Mouse (Mus musculus) cerebellum, postnatal 36 days (tissue): ENCODE results near the gene Ctnnb1.
A peak's percentile ranks its signal among the peaks of the same experiment; 100 is the strongest.
"Not testable (repeated sequence)": the region's sequence is repeated elsewhere in the genome, so short reads cannot be mapped to it uniquely, and the experiment has no call there.

ENCODE experiments used
- DNase-seq, 2 experiments: peaks; one replicate each; pipeline ENCODE4 v3.0.0; 2021 to 2022; ENCODE audit warnings: mixed read lengths in 2 of 2

Ctnnb1 gene

DNA sequence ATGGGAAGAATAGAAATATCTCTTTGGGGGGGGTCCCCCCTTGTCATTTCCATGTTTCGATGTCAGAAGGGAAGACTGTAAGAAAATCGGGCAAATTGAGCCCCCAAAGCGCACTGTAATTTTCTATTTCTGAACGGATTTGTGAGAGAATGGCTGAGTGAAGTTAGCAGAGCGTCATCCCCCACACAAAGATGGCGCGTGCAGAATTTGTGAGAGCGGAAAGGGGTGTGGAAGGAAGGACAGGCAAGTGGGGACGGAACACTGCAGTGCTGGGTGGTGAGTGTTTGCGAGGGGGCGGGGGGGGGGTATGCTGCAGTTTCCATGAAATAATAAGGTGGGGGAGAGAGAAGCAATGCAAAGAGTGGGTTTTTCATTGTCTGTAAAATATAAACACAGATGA lies at the start of gene Ctnnb1:
Gene Ctnnb1, plus strand, starts transcription at position 136 of the 400 bp plus-strand sequence.
- no peak for DNase-seq

DNA sequence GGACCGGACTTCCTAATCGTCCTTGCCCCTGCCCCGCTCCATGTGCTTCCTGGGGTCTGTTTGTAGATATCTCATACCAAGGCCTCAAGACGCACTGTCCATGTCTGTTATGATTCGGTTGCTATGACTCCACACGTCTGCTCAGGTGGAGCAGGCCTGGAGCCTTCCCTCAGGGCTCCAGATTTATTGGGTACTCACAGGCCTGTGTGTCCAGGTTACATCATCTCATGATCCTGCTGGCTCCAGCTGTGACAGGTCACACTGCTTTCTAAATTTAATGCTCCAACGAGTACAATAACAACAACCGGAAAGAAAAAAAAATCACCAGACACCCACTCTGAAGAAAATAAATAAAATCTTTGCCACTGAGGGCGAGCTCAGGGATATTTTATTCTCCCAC lies 48.7 kb upstream of the Ctnnb1 start:
- no peak for DNase-seq

DNA sequence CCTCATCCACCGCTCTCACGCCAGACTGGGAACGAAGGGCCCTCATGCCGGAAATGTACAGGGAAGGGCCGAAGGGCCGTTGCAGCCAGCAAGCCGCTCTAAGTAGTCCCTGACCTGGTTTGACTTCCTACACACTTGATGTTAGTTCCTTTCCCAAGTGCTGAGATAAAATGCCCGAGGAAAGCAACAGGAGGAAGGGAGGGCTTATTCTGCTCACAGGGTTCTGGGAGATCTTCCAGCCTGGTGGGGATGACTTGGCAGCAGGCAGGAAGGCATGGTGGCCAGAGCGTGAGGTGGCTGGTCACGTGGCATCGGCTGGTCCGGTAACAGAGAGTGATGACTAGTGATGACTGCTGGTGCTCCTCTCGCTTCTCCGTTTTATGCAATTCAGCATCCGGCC lies 47.9 kb upstream of the Ctnnb1 start:
- DNase-seq: peak; percentile 44 to 47

DNA sequence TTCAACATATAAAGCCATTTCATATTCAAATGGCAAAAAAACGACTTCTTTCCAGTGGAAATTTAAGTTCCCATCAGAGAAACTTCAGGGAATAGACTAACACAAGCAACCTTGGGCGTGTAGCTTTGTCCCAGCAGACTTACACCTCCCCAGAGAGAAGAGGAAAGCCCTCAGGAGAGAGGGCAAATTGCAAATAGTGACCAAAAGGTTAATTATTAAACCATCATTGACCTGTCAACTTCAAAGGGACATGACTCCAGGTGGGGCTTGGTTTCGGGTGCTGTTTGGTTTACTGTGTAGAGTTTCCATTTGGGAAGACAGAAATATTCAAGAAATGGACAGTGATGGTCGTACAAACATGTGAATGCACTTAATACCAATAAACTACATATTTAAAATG lies 47.2 kb upstream of the Ctnnb1 start:
- no peak for DNase-seq

DNA sequence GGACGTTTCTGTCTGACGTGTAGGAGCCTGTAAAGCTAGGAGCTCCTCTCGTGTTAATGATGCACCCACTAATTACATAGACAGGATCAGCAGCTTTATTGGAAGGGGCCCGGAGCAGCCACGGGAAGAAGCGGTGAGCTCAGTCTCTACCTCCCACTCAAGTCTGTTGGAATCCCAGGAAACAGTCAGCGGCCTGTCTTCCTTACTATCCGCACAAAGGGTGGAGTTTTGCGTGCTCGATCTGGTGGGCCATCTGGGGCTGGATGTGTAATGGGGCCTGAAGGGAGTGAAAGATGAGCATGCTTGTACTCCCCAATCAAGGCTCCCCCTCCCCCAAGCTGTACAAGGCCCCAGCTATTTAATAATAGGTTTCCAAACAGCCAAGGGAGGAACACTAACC lies 44.3 kb upstream of the Ctnnb1 start:
- no peak for DNase-seq

DNA sequence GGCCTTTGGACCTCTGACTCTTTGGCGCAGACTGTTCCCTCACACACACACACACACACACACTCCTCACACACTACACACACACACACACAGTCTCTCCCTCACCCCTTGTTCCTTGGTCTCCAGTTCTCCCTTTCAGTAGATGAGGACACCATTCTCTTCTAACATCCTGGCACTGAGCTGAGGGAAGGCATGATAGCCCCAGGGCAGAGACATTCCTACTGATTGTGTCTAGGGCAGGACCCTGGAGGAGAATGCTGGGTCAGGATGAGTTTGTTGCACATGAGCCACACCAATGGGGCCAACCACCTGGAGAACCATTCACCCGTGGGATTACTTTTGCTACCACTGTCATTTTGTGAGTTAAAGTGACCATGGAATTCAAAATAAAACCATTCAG lies 41.4 kb upstream of the Ctnnb1 start:
- DNase-seq: no peak

DNA sequence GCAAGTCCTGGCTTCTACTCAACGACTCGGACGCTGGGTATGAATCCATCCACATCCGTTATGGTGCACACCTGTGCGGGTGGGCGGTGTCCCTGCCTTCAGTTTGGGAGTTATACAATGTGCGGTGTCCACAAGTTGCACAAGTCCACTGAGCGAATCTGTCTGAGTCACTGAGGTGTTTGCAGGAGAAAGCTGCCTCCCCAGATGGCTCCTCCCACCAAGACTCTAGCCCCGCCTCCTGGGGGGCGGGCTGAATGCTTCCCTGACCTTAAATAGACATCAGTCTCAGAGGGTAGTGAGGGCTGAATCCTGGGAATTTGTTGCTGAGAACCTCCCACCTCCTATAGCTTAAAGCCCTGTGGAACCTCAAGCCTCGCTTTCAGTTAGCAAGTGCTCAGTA lies 35.6 kb upstream of the Ctnnb1 start:
- no peak for DNase-seq

DNA sequence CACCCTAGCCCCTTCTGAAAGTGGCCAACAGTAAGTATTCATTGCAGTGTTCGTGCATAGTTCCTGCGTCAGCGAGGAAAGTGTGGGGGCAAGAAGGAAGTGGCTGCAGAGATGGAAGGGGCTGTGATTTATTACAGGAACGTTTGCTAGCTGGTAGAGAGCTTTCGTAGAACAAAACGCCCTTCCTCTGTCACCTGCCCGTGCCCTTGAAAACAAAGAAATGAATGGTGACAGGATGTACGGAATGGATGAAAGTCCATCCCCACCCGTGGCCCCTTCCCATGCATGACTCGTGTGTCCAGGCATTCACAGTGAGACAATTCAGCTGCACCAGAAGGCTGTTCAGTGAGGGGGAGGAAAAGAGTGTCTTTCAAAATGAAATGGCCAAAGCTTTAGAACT lies 35.0 kb upstream of the Ctnnb1 start:
- DNase-seq: no peak

DNA sequence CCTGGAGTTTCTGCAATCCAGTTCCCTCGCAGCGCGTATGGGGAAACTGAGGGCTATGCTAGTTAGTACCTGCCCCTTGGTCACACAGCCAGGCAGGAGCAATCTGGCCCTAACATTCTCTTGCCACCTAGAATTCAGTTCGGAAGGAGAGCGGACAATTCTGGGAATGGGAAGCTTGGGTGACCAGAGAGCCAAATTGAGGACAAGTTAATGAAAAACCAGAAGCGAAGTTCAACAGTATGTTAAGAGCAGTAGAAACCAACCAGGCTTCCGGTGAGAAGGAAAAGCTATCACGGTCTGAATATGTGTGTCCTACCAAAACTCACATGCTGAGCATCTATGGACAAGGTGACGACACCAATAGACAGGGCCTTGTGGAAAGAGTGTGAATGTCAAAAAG lies 34.6 kb upstream of the Ctnnb1 start:
- DNase-seq: no peak

DNA sequence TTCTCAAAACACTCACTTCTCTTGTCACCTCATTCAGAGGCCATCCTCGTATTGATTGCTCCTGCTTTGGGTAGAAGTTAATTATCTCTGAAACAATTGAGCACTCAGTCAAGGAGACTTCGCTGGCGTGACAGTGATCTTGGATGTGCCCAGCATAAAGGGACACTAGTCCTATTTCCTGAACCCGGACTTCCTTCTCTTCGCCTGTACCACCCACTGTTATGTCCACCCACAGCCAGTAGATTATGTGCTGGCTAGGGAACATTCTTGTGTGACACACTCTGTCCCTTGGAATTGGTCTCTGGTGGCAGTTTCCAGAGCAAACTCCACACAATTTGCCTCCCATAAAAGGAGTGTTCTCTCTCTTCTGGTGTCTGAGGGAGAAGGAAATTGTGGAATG lies 32.5 kb upstream of the Ctnnb1 start:
- no peak for DNase-seq

DNA sequence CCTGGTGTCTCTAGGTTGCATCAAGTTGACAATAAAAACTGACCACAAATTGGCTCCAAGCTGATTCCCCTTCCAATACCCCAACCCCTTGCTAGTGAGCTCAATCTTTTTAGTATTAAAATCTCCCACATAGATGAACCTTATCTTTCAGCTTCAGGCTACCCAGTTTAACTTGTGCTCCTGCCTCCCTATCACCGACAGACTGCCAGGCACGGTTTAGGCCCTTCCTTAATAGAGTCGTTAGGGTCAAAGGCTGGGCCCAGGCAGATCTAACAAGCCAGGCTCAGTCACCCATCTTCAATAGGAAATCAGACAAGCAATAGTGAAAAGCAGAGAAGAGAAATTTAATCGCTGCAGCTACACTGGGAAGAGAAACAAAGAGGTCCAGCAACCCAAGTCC lies 31.7 kb upstream of the Ctnnb1 start:
- DNase-seq: no peak

DNA sequence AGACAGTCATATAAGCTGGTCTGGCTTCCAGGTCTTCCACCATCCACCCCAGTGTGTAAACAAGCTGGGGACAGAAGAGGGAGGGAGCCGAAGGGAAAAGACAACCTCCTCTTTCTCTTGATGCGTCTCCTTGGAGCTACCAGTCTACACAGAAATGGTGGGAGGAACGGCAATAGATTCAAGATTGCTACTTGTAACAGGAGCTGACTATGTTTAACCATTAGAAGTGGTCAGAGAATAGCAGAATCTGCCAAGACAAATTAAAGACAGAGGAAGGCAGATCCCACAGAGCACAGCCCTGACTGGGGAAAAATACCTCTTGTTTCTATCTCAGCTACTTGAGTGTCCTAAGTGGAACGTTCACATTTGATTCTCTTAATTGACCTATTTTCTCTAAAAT lies 29.2 kb upstream of the Ctnnb1 start:
- no peak for DNase-seq

DNA sequence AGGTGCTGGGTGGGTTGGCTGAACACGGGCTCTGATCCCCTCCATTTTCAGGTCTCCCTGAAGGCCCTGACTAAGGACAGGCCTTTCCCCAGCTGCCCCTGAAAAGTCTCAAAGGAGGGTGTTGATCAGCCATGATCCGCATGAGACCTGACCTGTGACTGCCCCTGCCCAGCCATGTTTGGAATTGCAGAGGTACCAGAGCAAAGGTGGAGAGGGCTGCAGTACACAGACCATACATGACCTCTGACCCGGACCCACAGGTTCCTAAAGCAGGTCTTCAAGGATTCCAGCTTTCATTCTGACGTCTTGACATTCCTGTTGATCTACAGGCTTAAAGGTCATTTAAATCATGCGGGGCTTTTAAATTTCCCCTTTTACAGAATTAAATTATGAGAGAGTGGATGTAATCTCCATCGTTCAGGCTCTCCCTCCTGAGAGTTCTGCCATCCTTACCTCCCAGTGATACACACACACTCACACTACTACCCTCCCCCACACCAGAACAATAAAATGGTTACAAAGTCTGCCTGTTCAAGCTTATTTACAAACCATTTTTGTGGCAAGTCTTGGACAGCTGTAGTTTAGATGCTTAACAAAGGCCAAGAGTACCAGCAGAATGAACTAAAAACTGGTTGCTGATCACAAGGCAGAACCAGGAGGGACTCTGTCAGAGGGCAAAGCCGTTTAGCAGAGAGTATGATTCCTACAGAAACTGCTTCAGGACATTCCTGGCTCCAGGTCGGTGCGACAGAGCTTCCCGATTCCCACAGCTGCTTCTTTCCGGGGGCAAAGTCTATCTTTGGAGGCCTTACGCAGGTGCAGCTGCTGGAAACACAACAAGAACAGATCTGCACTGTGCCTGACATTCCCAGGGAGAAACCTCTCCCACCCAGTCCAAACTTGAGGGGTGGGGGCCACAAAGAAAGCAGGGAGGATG lies 28.4 kb upstream of the Ctnnb1 start:
- no peak for DNase-seq

DNA sequence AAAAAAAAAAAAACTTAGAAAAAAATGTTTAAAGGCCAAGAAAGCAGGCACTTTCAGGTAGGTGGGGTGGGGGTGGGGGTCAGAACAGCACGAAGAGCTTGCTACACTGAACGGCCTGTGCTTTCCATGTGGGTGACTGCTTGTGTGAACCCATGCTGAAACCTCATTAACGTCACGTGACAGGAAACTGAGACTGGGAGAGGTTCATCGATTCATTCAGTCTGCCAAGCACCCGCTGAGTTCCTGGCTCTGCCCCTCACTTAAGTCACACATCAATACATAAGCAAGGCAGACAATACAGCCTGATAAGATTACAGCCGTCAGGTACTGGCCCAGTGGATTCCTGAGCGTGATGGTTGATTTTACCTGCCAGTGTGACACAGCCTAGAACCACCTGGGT lies 26.5 kb upstream of the Ctnnb1 start:
- DNase-seq: no peak

DNA sequence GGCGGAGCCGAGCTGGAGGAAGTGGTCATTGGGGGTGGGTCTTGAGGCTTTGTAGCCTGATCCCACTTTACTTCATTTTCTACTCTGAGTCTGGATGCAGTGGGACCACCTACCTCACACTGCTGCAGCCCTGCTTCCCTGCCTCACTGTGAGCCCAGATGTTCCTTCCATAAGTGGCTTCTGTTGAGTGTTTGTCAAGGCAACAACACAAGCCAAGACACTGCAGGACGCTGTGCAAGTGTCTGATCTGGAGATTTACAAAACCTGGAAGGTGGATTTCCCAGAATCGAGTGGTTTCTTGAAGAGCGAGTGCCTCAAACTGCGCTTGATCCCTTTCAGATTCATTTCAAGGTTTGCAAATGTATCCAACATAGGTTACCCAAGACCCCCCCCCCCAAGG lies 20.6 kb upstream of the Ctnnb1 start:
- no peak for DNase-seq

DNA sequence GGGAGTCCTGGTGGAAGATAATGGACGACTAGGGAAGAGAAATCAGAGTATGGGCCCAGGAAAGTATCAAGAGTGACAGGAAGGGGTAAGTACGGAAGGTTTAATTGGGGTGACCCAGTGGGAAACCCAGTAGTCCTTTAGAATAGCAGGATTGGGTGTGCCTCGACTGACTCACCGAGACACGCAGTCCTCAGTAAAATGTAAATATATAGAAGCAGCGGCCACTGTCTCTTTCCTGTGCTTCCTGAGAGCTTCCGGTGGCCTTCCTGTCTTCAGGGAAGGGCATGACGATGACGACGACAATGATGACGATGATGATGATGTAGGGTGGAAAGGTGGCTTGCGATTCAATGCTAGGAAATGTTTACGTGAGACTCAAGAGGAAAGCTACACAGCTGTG lies 15.9 kb upstream of the Ctnnb1 start:
- DNase-seq: no peak

DNA sequence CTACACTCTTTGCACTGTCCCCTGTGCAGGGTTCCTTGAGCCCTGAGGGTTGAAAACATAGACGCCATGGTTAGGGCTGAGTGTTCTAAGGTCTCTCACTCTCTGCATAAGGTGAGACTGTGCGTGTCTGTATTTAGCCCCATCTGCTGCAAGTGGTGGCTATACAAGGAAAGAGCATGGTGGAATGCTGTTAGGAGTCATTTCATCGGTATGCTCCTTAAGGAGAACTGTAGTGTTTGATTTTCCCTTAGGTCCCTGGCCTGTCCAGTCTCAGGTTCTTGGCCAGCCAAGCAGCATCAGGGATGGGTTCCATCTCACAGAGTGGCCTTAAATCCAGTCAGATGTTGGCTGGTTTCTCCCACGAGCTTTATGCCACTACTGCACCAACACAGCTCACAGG lies 14.6 kb upstream of the Ctnnb1 start:
- DNase-seq: no peak

DNA sequence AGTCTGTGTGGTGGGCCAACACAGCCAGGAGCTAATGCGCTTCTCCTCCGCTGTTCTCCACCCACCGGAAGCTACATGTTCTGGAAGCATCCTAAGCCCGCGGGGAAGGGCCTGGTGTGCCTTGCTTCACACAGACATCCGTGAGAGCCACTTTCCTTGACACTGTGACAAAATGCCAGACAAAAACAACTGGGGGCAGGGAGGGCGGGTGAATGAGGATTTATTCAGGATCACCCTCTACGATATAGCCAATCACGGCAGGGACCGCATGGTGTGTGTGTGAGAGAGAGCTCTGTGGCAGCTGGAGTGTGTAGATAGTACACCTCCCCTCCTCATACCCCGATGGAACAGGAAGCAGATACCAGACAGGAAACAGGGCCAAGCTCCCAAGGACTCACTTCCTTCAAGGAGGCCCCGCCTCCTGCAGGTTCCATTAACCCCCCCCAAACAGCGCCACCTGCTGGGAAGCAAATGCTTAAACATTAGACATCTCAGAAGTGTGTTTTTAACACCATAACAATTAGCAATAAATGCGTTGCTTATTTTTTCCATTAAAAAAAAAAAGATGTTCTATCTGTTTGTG lies 14.0 kb upstream of the Ctnnb1 start:
- no peak for DNase-seq

DNA sequence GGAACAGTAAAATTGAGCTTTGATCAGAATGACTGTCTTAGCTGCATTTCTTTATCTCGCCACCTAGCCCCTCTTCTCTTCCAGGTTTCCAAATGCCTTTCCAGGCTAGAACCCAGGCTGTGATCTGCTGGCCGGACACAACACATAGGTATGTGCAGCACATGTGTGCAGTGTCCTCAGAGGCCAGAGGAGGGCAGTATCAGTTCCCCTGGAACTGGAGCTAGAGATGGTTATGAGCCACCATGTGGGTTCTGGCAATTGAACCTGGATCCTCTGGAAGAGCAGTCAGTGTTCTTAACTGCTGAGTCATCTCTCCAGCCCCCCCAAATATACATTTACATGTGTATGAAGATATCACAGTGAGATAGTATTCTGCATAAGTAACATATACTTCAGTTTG lies 11.4 kb upstream of the Ctnnb1 start:
- DNase-seq: not testable (repeated sequence)

DNA sequence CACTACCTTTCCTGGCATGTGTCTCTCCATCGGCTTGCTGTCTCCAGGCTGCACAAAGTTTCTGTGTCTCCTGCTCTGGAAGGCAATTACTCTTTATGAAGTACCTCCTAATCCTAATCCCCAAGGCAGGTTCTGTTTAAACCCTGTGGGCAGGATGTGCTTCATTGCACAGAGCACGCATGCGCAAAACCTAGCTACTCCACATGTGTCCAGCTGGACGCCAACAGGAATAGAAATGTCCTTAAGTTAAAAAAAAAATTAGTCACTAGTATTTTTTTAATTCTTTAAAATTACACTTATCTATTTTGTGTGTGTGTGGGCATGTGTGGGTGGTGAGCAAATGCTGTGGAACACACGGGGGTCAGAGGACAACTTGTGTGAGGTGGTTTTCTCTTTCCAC lies 10.8 kb upstream of the Ctnnb1 start:
- DNase-seq: no peak

DNA sequence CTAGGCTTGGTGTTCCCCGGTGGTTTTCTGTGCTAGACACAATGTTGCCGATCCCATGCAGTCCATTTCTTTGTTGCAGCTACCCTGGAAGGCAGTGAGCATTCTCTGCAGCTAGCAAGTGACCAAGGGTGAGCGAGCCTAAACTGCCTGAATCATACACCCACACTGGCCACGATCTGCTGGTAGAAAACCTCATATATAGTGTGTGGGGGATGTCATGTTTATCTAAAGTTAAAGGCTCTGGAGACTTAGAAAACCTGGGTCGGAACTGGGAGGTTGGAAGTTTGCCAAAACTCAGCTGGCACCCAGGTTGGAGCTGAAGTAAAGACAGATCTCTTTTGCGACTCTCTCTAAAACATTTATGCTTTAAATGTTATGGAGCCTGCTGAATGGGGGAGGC lies 10.4 kb upstream of the Ctnnb1 start:
- no peak for DNase-seq

DNA sequence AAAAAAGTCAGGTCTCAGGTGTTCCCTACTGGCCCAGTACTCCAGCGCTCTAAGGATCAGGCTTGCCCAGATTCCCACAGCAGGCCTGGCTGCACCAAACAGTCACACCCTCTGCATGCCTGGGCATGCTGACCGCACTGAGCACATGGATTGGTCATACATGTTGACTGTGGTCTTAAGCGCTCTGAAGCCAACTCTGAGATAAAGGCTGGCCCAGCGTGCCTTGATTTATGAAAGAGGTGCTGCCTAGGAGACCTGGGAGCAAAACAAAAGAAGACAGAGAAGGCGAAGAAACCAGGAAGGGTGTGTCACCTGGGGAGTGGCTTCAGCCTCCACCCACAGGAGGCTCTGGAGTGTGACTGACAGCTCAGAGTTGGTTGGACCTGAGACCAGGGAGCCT lies 9.9 kb upstream of the Ctnnb1 start:
- no peak for DNase-seq

DNA sequence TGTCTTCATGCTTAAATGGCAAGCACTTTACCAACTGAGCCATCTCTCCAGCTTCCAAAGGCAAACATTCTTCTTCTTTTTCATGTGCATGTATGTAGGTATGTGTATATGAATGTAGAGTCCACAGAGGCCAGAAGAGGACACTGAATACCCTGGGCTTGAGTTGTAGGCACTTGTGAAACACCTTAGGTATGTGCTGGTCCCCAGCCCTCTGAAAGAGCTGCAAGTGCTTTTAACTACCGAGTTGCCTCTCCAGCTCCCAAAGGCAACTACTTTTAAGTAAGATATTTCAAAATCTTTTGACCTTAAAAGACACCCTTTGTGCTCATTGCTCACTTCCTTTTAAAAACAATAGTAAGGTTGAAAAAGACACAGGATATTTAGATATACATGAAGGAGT lies 2.9 kb upstream of the Ctnnb1 start:
- DNase-seq: no peak

DNA sequence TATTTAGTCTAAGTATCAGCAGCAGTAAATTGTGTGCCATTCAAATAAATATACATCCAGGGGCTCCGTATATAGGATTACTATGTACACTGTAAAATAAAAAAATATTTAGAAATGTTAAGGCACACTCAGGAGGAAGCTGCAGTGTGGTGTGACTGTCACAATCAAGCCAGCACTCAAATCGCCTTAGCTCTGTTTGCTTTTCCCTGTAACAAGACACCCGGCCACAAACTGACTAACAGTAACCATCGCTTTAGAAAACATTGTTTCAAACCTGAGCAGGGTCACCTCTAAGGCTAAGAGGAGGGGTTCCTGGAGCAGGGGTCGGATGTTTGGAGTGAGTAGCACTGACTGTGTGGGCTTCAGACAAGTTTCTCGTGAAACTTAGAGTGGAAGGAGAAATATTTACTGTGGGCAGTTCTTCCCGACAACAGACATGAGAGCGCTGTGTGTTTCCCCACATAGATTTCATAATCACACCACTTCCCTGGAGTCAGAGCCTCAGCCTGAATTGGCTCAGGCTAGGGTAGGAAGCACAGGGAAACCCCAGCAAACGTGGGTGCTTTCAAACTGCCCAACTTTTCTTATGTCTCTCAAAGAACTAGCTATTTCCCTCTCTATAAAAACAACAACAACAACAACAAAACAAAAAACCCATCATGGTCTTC lies 1.9 kb upstream of the Ctnnb1 start:
- no peak for DNase-seq
